Mouse (Mus musculus) CH12.LX (cell line): ENCODE measurements around the gene Clca2. TPM values are rescaled to one million over a fixed set of nuclear protein-coding genes. Genes with fewer than 3 reads are reported as not detected.

ENCODE experiments used
- DNase-seq: peaks from one replicate; pipeline ENCODE4 v3.0.0-alpha.2; 2013; ENCODE audit errors: extremely low read depth
- H3K27ac ChIP-seq: 2 replicates; pipeline ENCODE4 v1.5.1; 2012; ENCODE audit warnings: low read depth, mild to moderate bottlenecking, control low read depth, moderate library complexity; ENCODE audit not compliant: insufficient read depth
- H3K27me3 ChIP-seq: replicated peaks from 2 replicates; pipeline ENCODE3; 2012; ENCODE audit warnings: inconsistent platforms
- H3K36me3 ChIP-seq, 2 experiments: replicated peaks in 1 of 2; 2 replicates each; pipeline versions ENCODE3 to v1.6.1; 2012; ENCODE audit warnings: inconsistent platforms in 1 of 2, low read length in 1 of 2, mild to moderate bottlenecking in 1 of 2, mixed read lengths in 1 of 2, moderate library complexity in 1 of 2; ENCODE audit not compliant: control insufficient read depth in 1 of 2, insufficient read depth in 1 of 2
- H3K4me1 ChIP-seq, 2 experiments: 2 replicates each; pipeline ENCODE4 v1.6.1; 2012; ENCODE audit warnings: inconsistent platforms in 1 of 2, moderate library complexity in 1 of 2; ENCODE audit not compliant: insufficient read depth in 2 of 2, control insufficient read depth in 1 of 2
- H3K4me2 ChIP-seq: 2 replicates; pipeline ENCODE4 v1.6.1; 2012; ENCODE audit warnings: low read depth, mild to moderate bottlenecking, control low read depth; ENCODE audit not compliant: poor library complexity, insufficient read depth, severe bottlenecking
- H3K4me3 ChIP-seq, 3 experiments: fragments of 150-350 bp in 1 of 3; sonication (generic) in 1 of 3; replicated peaks in 1 of 3; 2 replicates each; pipeline versions ENCODE3 to v1.5.1; 2011 to 2012; ENCODE audit warnings: low read depth in 2 of 3, low read length in 2 of 3, mild to moderate bottlenecking in 2 of 3, moderate library complexity in 2 of 3, control low read depth in 1 of 3, improper control_type of control experiment in 1 of 3, inconsistent platforms in 1 of 3, mixed read lengths in 1 of 3; ENCODE audit not compliant: poor library complexity in 1 of 3
- H3K79me2 ChIP-seq: replicated peaks from 2 replicates; pipeline ENCODE4 v1.6.1; 2012; ENCODE audit warnings: mild to moderate bottlenecking, moderate library complexity; ENCODE audit not compliant: control insufficient read depth, poor library complexity, insufficient read depth, severe bottlenecking; ENCODE audit errors: extremely low read depth
- H3K9ac ChIP-seq: 2 replicates; pipeline ENCODE4 v1.6.1; 2012; ENCODE audit warnings: low read depth, mild to moderate bottlenecking, control low read depth, moderate library complexity; ENCODE audit not compliant: insufficient read depth
- H3K9me3 ChIP-seq: replicated peaks from 2 replicates; pipeline ENCODE3; 2012; ENCODE audit warnings: low read length, inconsistent platforms, mixed read lengths
- BHLHE40 ChIP-seq: IDR thresholded peaks from 2 replicates; pipeline ENCODE4 v1.6.1; 2011; ENCODE audit warnings: mild to moderate bottlenecking, low read depth, low read length, improper control_type of control experiment
- CHD1 ChIP-seq: IDR thresholded peaks from 2 replicates; pipeline ENCODE4 v1.6.1; 2012; ENCODE audit warnings: low read depth, low read length, improper control_type of control experiment, inconsistent platforms
- CHD2 ChIP-seq: IDR thresholded peaks from 2 replicates; pipeline ENCODE4 v1.6.1; 2011; ENCODE audit warnings: low read length, improper control_type of control experiment
- E2F4 ChIP-seq: IDR thresholded peaks from 2 replicates; pipeline ENCODE4 v1.6.1; 2011; ENCODE audit warnings: low read depth, low read length, improper control_type of control experiment; ENCODE audit not compliant: insufficient replicate concordance
- EP300 ChIP-seq: IDR thresholded peaks from 2 replicates; pipeline ENCODE4 v1.6.1; 2011; ENCODE audit warnings: low read length, improper control_type of control experiment
- ETS1 ChIP-seq: conservative IDR thresholded peaks from 2 replicates; pipeline ENCODE4 v1.6.1; 2012; ENCODE audit warnings: low read depth, mild to moderate bottlenecking, inconsistent platforms, low read length, improper control_type of control experiment, moderate library complexity
- GABPA ChIP-seq: IDR thresholded peaks from 2 replicates; pipeline ENCODE4 v1.6.1; 2012; ENCODE audit warnings: low read depth, low read length, improper control_type of control experiment, inconsistent platforms; ENCODE audit not compliant: insufficient replicate concordance
- IRF4 ChIP-seq: IDR thresholded peaks from 2 replicates; pipeline ENCODE4 v1.6.1; 2014; ENCODE audit warnings: low read depth, mild to moderate bottlenecking, inconsistent platforms, low read length, improper control_type of control experiment
- JUN ChIP-seq: IDR thresholded peaks from 2 replicates; pipeline ENCODE4 v1.6.1; 2011; ENCODE audit warnings: low read depth, mild to moderate bottlenecking, low read length, improper control_type of control experiment, moderate library complexity; ENCODE audit not compliant: insufficient read depth
- MYC ChIP-seq: IDR thresholded peaks from 2 replicates; pipeline ENCODE4 v1.6.1; 2011; ENCODE audit warnings: low read depth, mild to moderate bottlenecking, improper control_type of control experiment, low read length
- NRF1 ChIP-seq: IDR thresholded peaks from 2 replicates; pipeline ENCODE4 v1.6.1; 2014; ENCODE audit warnings: low read depth, mild to moderate bottlenecking, inconsistent platforms, low read length, improper control_type of control experiment, moderate library complexity
- PAX5 ChIP-seq: IDR thresholded peaks from 2 replicates; pipeline ENCODE4 v1.6.1; 2012; ENCODE audit warnings: low read length, inconsistent platforms, mixed read lengths
- POLR2A ChIP-seq: IDR thresholded peaks from 2 replicates; pipeline ENCODE4 v1.6.1; 2011; ENCODE audit warnings: low read depth, mild to moderate bottlenecking, improper control_type of control experiment, low read length
- RCOR1 ChIP-seq: conservative IDR thresholded peaks from 2 replicates; pipeline ENCODE4 v1.6.1; 2012; ENCODE audit warnings: low read depth, mild to moderate bottlenecking, inconsistent platforms, low read length, improper control_type of control experiment
- SMC3 ChIP-seq: IDR thresholded peaks from 2 replicates; pipeline ENCODE4 v1.6.1; 2011; ENCODE audit warnings: low read depth, low read length, improper control_type of control experiment
- TCF12 ChIP-seq: IDR thresholded peaks from 2 replicates; pipeline ENCODE4 v1.6.1; 2014; ENCODE audit warnings: low read depth, mild to moderate bottlenecking, inconsistent platforms, low read length, improper control_type of control experiment
- ZC3H11A ChIP-seq: IDR thresholded peaks from 2 replicates; pipeline ENCODE4 v1.6.1; 2012; ENCODE audit warnings: low read depth, mild to moderate bottlenecking, inconsistent platforms, low read length, improper control_type of control experiment
- ZKSCAN1 ChIP-seq: IDR thresholded peaks from 2 replicates; pipeline ENCODE4 v1.6.1; 2012; ENCODE audit warnings: low read depth, inconsistent platforms, low read length, improper control_type of control experiment, borderline replicate concordance
- ZNF384 ChIP-seq: IDR thresholded peaks from 2 replicates; pipeline ENCODE4 v1.6.1; 2012; ENCODE audit warnings: low read depth, low read length, improper control_type of control experiment, inconsistent platforms
- dilution Hi-C: fragments of 300-500 bp; cut with MboI; formaldehyde crosslinking; loops from 2 replicates; pipeline ENCODE4 v1.14.3; 2020; ENCODE audit warnings: low sequenced_read_pairs; ENCODE audit not compliant: extremely low pct_unique_long_range_greater_than_20kb, extremely low pct_ligation_motif_present
- in situ Hi-C: fragments of 300-500 bp; cut with MboI; formaldehyde crosslinking; loops from 3 replicates; pipeline ENCODE4 v1.14.3; 2019; ENCODE audit warnings: low sequenced_read_pairs, low pct_ligation_motif_present, low pct_unique_long_range_greater_than_20kb, mixed read lengths
- polyA plus RNA-seq: library from polyadenylated mRNA; unstranded; fragments of >175 nt; gene quantifications from 2 replicates; pipeline ENCODE4 v1.2.1, GENCODE M21; 2012; ENCODE audit warnings: low read depth; ENCODE audit not compliant: insufficient read length
- total RNA-seq, 2 experiments: library from RNA; depleted of rRNA; stranded (reverse); fragments of 300-350 nt in 1 of 2; fragments of >200 nt in 1 of 2; gene quantifications; 2 replicates each; pipeline ENCODE4 v1.2.3; 2012 to 2014

The Clca2 gene
- total RNA-seq (2012; rRNA removed), result 0.04 and 0.13 TPM in 2 replicates
- 0.07 and 0.14 TPM in 2 replicates for total RNA-seq (2014; rRNA removed)
- 0.10 and 0.17 TPM in 2 replicates for polyA plus RNA-seq

GRCm38 (mm10) chr3:145099291-145099690 is at the start of gene Clca2:
TSS of gene Clca2 (minus strand) at chr3:145099443.
- dilution Hi-C loops (no loop called here), in situ Hi-C loops (loop anchor here (5.0 kb wide), 1 partner anchor 72 kb away; no protein-coding TSS in a partner anchor)
- Histone ChIP-seq H3K27ac (no peak within 1 kb of the TSS), H3K36me3 (no peaks in the 10 kb centered on the region), H3K4me1 (peaks cover 13 to 22% of the 10 kb centered on the region in 2 experiments), H3K4me2 (no peak within 1 kb of the TSS), H3K27me3 (no peaks in the 10 kb centered on the region), H3K9ac (no peak within 1 kb of the TSS), H3K79me2 (no peaks in the 10 kb centered on the region), H3K4me3 (no peak within 1 kb of the TSS), H3K9me3 (no peaks in the 10 kb centered on the region)
- DNase-seq, result no peak
- no peak for TF ChIP-seq IRF4
- no peak for TF ChIP-seq MYC
- no peak for TF ChIP-seq RCOR1
- TF ChIP-seq BHLHE40, result no peak
- TF ChIP-seq JUN, result no peak
- no peak for TF ChIP-seq PAX5
- TF ChIP-seq GABPA, result no peak
- no peak for TF ChIP-seq ZC3H11A
- TF ChIP-seq E2F4, result no peak
- no peak for TF ChIP-seq TCF12
- no peak for TF ChIP-seq ETS1
- no peak for TF ChIP-seq EP300
- no peak for TF ChIP-seq SMC3

- Histone ChIP-seq H3K4me2 (no peak overlapping the region), H3K27me3 (no peaks in the 10 kb centered on the region), H3K27ac (no peak overlapping the region), H3K79me2 (no peaks in the 10 kb centered on the region), H3K9me3 (no peaks in the 10 kb centered on the region), H3K4me3 (no peak overlapping the region), H3K9ac (no peak overlapping the region), H3K4me1 (peaks cover 5 to 36% of the 10 kb centered on the region in 2 experiments), H3K36me3 (peaks cover 21 to 66% of the 10 kb centered on the region in 2 experiments)
- TF ChIP-seq ZKSCAN1 (no peak), ZNF384 (no peak), ETS1 (no peak), PAX5 (no peak), RCOR1 (no peak), BHLHE40 (no peak), GABPA (no peak), POLR2A (no peak), NRF1 (no peak), CHD1 (no peak), SMC3 (no peak), CHD2 (no peak), JUN (no peak)
- DNase-seq, result no peak
- dilution Hi-C loops (no loop called here), in situ Hi-C loops (no loop called here)
Observed at GRCm38 (mm10) chr3:145147952-145148351, 48.7 kb upstream of the Clca2 start.
